Mouse (Mus musculus) fibroblast of lung, adult 2 months (primary cell): ENCODE measurements around the gene Satl1.
A peak's percentile ranks its signal among the peaks of the same experiment; 100 is the strongest.
"Not testable (repeated sequence)": the region's sequence is repeated elsewhere in the genome, so short reads cannot be mapped to it uniquely, and the experiment has no call there.

Experiments used
- DNase-seq: peaks from one replicate; pipeline ENCODE4 v3.0.0-alpha.2; 2011; ENCODE audit warnings: low read depth

Satl1 gene

GRCm38 (mm10) chrX:112406679-112407078 lies at the start of gene Satl1:
TSS of gene Satl1 (minus strand) at chrX:112406779.
- no peak for DNase-seq

GRCm38 (mm10) chrX:112438064-112438463 lies 31.5 kb upstream of the Satl1 start:
- DNase-seq, result no peak

- no peak for DNase-seq
Measured at GRCm38 (mm10) chrX:112437580-112437979, 31.0 kb upstream of the Satl1 start.

- DNase-seq, result peak; percentile 1
Measured at GRCm38 (mm10) chrX:112422998-112423397, 16.4 kb upstream of the Satl1 start.

GRCm38 (mm10) chrX:112412309-112412708 lies 5.7 kb upstream of the Satl1 start:
- no peak for DNase-seq

GRCm38 (mm10) chrX:112370577-112371410 lies 35.8 kb downstream of the Satl1 start:
- not testable (repeated sequence) for DNase-seq

- DNase-seq, result no peak
Measured at GRCm38 (mm10) chrX:112368426-112368825, 38.2 kb downstream of the Satl1 start.

- DNase-seq, result no peak
Measured at GRCm38 (mm10) chrX:112348395-112348791, 58.2 kb downstream of the Satl1 start.

GRCm38 (mm10) chrX:112347467-112348394 lies 58.8 kb downstream of the Satl1 start:
- no peak for DNase-seq

GRCm38 (mm10) chrX:112339486-112339885 lies 67.1 kb downstream of the Satl1 start:
- DNase-seq, result no peak
